Mouse (Mus musculus): ENCODE measurements around the gene Inpp5d.

Inpp5d gene

GRCm38 (mm10) chr1:87624826-87625225 is 4.7 kb downstream of the Inpp5d start:
- no peak for DNase-seq

GRCm38 (mm10) chr1:87625254-87626025 is 5.3 kb downstream of the Inpp5d start:
- DNase-seq, result no peak

GRCm38 (mm10) chr1:87626344-87626743 is 6.2 kb downstream of the Inpp5d start:
- peak; percentile 47 to 83 for DNase-seq

GRCm38 (mm10) chr1:87628085-87628484 is 8.0 kb downstream of the Inpp5d start:
- DNase-seq, result no peak

- DNase-seq, result no peak
Observed at GRCm38 (mm10) chr1:87631584-87631983, 11.5 kb downstream of the Inpp5d start.

GRCm38 (mm10) chr1:87632163-87632562 is 12.1 kb downstream of the Inpp5d start:
- no peak for DNase-seq

- no peak for DNase-seq
Observed at GRCm38 (mm10) chr1:87636716-87637117, 16.6 kb downstream of the Inpp5d start.

GRCm38 (mm10) chr1:87637121-87637877 is 17.2 kb downstream of the Inpp5d start:
- DNase-seq, result no peak

- no peak for DNase-seq
Observed at GRCm38 (mm10) chr1:87637878-87638600, 17.9 kb downstream of the Inpp5d start.

GRCm38 (mm10) chr1:87639724-87640123 is 19.6 kb downstream of the Inpp5d start:
- DNase-seq, result peak in 1 of 2 experiments; percentile 19

GRCm38 (mm10) chr1:87640165-87640661 is 20.1 kb downstream of the Inpp5d start:
- DNase-seq, result peak; percentile 65 to 86

GRCm38 (mm10) chr1:87643016-87643415 is 22.9 kb downstream of the Inpp5d start:
- DNase-seq, result no peak

- DNase-seq, result peak; percentile 56 to 65
Observed at GRCm38 (mm10) chr1:87645041-87645440, 24.9 kb downstream of the Inpp5d start.

- no peak for DNase-seq
Observed at GRCm38 (mm10) chr1:87645748-87646147, 25.6 kb downstream of the Inpp5d start.

GRCm38 (mm10) chr1:87647820-87648219 is 27.7 kb downstream of the Inpp5d start:
- no peak for DNase-seq

- DNase-seq, result no peak
Observed at GRCm38 (mm10) chr1:87648657-87649056, 28.5 kb downstream of the Inpp5d start.

GRCm38 (mm10) chr1:87649219-87649805 is 29.2 kb downstream of the Inpp5d start:
- DNase-seq, result no peak

- no peak for DNase-seq
Observed at GRCm38 (mm10) chr1:87649958-87650474, 29.9 kb downstream of the Inpp5d start.

GRCm38 (mm10) chr1:87650611-87651079 is 30.5 kb downstream of the Inpp5d start:
- DNase-seq, result peak; percentile 55 to 82

GRCm38 (mm10) chr1:87651436-87651835 is 31.3 kb downstream of the Inpp5d start:
- no peak for DNase-seq

GRCm38 (mm10) chr1:87655101-87655500 is 35.0 kb downstream of the Inpp5d start:
- DNase-seq, result no peak

- DNase-seq, result no peak
Observed at GRCm38 (mm10) chr1:87658063-87658462, 38.0 kb downstream of the Inpp5d start.
